Mouse (Mus musculus) c-Kit-negative CD71-positive TER-119-positive erythroid progenitor cells, embryonic 14.5 days (primary cell): ENCODE results near the gene Rabgap1.

ENCODE experiments used
- DNase-seq: peaks from one replicate; pipeline ENCODE4 v3.0.0-alpha.2; 2013; ENCODE audit warnings: low read depth, low spot score

Gene Rabgap1

GRCm38 (mm10) chr2:37511134-37511901, 68.2 kb downstream of the Rabgap1 start:
- no peak for DNase-seq

- DNase-seq: no peak
Observed at GRCm38 (mm10) chr2:37516030-37516710, 73.1 kb downstream of the Rabgap1 start, which contains the start of gene Gpr21. TSS of gene Gpr21 (plus strand) at chr2:37516332.

- DNase-seq: no peak
Observed at GRCm38 (mm10) chr2:37516922-37517462, 73.9 kb downstream of the Rabgap1 start.

GRCm38 (mm10) chr2:37518561-37519285, 75.6 kb downstream of the Rabgap1 start:
- no peak for DNase-seq

- no peak for DNase-seq
Observed at GRCm38 (mm10) chr2:37519286-37519640, 76.2 kb downstream of the Rabgap1 start.

- DNase-seq: no peak
Observed at GRCm38 (mm10) chr2:37527587-37527986, 84.5 kb downstream of the Rabgap1 start.

GRCm38 (mm10) chr2:37529397-37529796, 86.3 kb downstream of the Rabgap1 start:
- no peak for DNase-seq

GRCm38 (mm10) chr2:37530766-37531165, 87.7 kb downstream of the Rabgap1 start:
- no peak for DNase-seq

GRCm38 (mm10) chr2:37531639-37532038, 88.6 kb downstream of the Rabgap1 start:
- no peak for DNase-seq

- peak; percentile 67 for DNase-seq
Observed at GRCm38 (mm10) chr2:37549346-37550012, 106.4 kb downstream of the Rabgap1 start.

GRCm38 (mm10) chr2:37556366-37556765, 113.3 kb downstream of the Rabgap1 start:
- no peak for DNase-seq

GRCm38 (mm10) chr2:37565579-37565978, 122.5 kb downstream of the Rabgap1 start:
- DNase-seq: no peak

- DNase-seq: no peak
Observed at GRCm38 (mm10) chr2:37566035-37566434, 123.0 kb downstream of the Rabgap1 start.

GRCm38 (mm10) chr2:37569888-37570287, 126.8 kb downstream of the Rabgap1 start:
- no peak for DNase-seq

GRCm38 (mm10) chr2:37570703-37571102, 127.6 kb downstream of the Rabgap1 start:
- DNase-seq: no peak

- no peak for DNase-seq
Observed at GRCm38 (mm10) chr2:37572141-37572540, 129.1 kb downstream of the Rabgap1 start.

GRCm38 (mm10) chr2:37576661-37577060, 133.6 kb downstream of the Rabgap1 start:
- DNase-seq: no peak

GRCm38 (mm10) chr2:37578185-37578584, 135.1 kb downstream of the Rabgap1 start:
- no peak for DNase-seq

GRCm38 (mm10) chr2:37587919-37588318, 144.8 kb downstream of the Rabgap1 start:
- no peak for DNase-seq
